Mouse (Mus musculus) embryonic facial prominence, embryonic 10.5 days (tissue): ENCODE results near the gene Chd6. TPM values are rescaled to one million over a fixed set of nuclear protein-coding genes. Genes with fewer than 3 reads are reported as not detected.
"Not testable (repeated sequence)": the region's sequence is repeated elsewhere in the genome, so short reads cannot be mapped to it uniquely, and the experiment has no call there.

Experiments used
- DNase-seq: peaks from one replicate; pipeline ENCODE4 v3.0.0-alpha.2; 2017; ENCODE audit warnings: low spot score
- H3K27ac ChIP-seq: fragments of 300-500 bp; sonication (generic); replicated peaks from 2 replicates; pipeline ENCODE4 v1.5.1; 2016; ENCODE audit warnings: mild to moderate bottlenecking
- H3K27me3 ChIP-seq: fragments of 300-500 bp; sonication (generic); replicated peaks from 2 replicates; pipeline ENCODE4 v1.6.1; 2016; ENCODE audit warnings: low read depth, mild to moderate bottlenecking; ENCODE audit not compliant: poor library complexity, severe bottlenecking
- H3K36me3 ChIP-seq: fragments of 300-500 bp; sonication (generic); replicated peaks from 2 replicates; pipeline ENCODE4 v1.6.1; 2016; ENCODE audit warnings: mild to moderate bottlenecking, moderate library complexity
- H3K4me1 ChIP-seq: fragments of 300-500 bp; sonication (generic); 2 replicates; pipeline ENCODE4 v1.6.1; 2016
- H3K4me3 ChIP-seq: fragments of 300-500 bp; sonication (generic); 2 replicates; pipeline ENCODE4 v1.5.1; 2016; ENCODE audit warnings: mild to moderate bottlenecking, moderate library complexity
- H3K9me3 ChIP-seq: fragments of 300-500 bp; sonication (generic); 2 replicates; pipeline ENCODE4 v1.6.1; 2016; ENCODE audit warnings: mild to moderate bottlenecking
- WGBS: fragments of 180-500 bp; shearing (Covaris S2); methylation state at CpG from one replicate; pipeline ENCODE4 v1.1.7; 2016; 5-methylcytosine and 5-hydroxymethylcytosine counted together
- polyA plus RNA-seq: library from polyadenylated mRNA; unstranded; fragments of >200 nt; fragmentation: Nextera tagmentation; extraction: Ambion mirVana; gene quantifications from 2 replicates; pipeline ENCODE4 v1.2.1, GENCODE M21; 2016

Chd6 gene
- polyA plus RNA-seq, 1 experiment from 2014 or later = 34.4 TPM

DNA sequence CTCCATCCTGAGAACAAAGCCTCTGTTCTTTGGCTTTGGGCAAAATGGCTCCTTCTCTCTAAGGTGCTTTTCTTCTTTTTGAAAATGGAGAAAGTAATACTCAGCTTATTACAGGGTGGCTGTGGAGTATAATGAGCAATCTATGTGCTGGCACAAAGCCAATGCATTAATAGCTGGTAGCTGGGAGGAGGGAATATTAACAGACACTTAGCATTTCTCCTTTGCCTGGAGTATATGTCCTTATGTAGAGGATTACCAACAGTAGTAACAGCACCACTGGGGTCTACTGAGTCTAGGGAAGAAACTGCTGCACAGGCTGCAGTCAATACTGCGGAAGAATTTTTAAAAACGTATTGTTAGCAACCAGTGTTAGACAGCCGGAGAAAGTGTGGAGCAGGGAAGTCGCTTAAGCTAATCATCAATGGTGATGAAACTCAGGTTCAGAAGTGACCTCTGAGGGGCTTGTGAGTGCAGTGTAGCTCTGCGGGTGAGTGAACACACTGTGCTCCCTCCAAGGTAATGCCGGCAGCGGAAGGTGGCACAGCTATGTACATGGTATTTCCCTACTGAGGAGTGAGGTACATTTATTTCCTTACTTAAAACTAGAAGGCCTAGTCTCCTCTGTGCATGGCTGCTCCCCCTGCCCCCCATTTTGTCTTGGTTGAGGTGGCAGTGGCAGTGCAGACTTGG lies 136.6 kb downstream of the Chd6 start:
- Histone ChIP-seq H3K36me3 (peaks cover 97% of the 10 kb centered on the region), H3K4me3 (no peak overlapping the region), H3K27me3 (no peaks in the 10 kb centered on the region), H3K27ac (no peak overlapping the region), H3K9me3 (no peaks in the 10 kb centered on the region), H3K4me1 (no peaks in the 10 kb centered on the region)
- 94% methylated on average over 7 of the region's 7 CpGs for WGBS
- DNase-seq = no peak

DNA sequence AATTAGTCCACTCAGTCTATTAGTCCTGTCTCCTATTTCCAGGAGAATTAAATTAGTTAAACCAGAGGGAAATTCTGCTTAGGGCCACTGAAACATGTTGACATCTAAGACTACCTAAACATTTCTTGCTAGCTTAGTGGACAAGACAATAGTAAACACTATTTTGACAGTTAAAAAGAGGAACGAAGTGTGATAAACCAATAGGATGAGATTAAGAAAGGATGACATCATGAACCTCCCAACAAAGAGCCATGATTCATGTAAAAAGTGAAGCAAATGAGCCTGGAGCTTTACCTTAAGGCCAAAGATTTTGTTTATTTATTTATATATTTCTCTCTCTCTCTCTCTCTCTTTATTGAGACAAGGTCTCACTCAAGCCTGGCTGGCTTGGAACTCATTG lies 146.7 kb downstream of the Chd6 start:
- Histone ChIP-seq H3K27me3 (no peaks in the 10 kb centered on the region), H3K9me3 (no peaks in the 10 kb centered on the region), H3K4me3 (no peak overlapping the region), H3K36me3 (peaks cover 97% of the 10 kb centered on the region), H3K4me1 (no peaks in the 10 kb centered on the region), H3K27ac (no peak overlapping the region)
- 90% methylated on average over 1 of the region's 1 CpGs for WGBS
- DNase-seq = no peak

DNA sequence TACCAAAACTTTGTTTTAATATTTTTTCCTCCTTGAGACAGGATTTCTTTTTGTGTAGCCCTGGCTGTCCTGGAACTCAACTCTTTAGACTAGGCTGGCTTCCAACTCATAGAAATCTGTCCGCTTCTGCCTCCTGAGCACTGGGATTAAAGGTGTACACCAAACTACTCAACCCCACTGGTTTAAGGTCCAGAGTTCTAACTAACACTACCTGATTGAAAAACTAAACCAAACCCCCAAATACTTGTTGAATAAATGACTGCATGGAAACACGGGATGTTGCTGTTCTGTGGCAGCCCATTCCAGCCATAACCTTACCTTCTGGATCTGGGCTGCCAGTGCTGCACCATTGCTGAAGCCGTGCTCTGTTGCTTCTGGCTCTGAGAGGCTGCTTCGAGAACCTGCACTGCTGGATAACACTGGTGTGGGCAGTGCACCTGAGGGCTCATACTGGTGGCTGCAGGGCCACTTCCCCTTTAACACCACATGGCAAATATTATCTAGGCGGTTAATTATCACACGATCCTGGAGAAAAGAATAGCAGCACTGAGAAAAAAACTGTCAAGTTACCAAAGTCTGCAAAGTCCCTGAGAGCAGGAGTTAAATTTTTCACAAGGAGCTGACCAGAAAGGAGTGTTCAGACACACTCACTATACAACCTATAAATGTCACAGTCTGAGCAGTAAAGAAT lies 147.8 kb downstream of the Chd6 start:
- 91% methylated on average over 6 of the region's 6 CpGs for WGBS
- H3K9me3 ChIP-seq = no peaks in the 10 kb centered on the region

DNA sequence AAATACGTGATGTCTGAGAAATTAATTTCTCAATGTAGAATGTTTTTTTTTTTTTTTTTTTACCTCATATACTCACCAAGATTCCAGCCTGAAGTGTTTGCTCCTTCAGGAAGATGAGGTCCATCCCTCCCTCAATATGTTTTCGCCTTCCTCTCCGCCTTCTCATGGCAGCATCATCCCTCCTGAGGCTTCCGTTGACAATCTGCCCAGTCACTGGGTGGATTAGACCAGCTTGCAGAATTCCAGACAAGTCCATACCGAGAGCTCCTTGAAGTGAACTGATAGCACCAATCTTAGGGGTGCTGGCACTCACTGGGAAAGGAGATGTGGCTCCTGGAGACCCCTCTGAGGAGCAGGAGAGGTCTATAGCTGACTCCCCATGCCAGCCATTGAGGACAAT lies 149.0 kb downstream of the Chd6 start:
- H3K9me3 ChIP-seq = no peaks in the 10 kb centered on the region
- no peaks in the 10 kb centered on the region for H3K27me3 ChIP-seq
- H3K4me3 ChIP-seq = no peak overlapping the region
- no peak overlapping the region for H3K27ac ChIP-seq
- H3K4me1 ChIP-seq = no peaks in the 10 kb centered on the region
- no peak for DNase-seq
- H3K36me3 ChIP-seq = peaks cover 97% of the 10 kb centered on the region
- 91% methylated on average over 5 of the region's 5 CpGs for WGBS

More for the DNA sequence above, 147.8 kb downstream of the Chd6 start:
- Histone ChIP-seq H3K4me1 (no peaks in the 10 kb centered on the region), H3K27ac (no peak overlapping the region), H3K4me3 (no peak overlapping the region), H3K27me3 (no peaks in the 10 kb centered on the region), H3K36me3 (peaks cover 97% of the 10 kb centered on the region)
- DNase-seq = no peak

DNA sequence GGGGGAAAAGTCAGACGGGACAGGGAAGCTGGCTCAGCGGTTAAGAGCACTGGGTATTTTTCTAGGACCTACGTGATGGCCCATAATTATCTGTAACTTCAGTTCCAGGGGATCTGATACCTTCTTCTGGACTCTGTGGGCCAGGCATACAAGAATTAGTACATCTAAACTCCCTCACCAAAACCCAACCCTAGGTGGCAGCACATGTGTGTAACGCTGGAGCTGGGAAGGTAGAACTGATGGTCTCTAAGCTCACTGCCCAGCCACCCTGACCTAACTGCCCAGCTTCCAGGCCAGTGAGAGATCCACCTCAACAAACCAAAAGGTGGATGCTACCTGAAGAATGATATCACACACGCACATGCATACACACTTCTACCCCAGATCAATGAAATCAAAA lies 150.1 kb downstream of the Chd6 start:
- Histone ChIP-seq H3K27ac (no peak overlapping the region), H3K27me3 (no peaks in the 10 kb centered on the region), H3K4me1 (no peaks in the 10 kb centered on the region), H3K9me3 (no peaks in the 10 kb centered on the region), H3K4me3 (no peak overlapping the region), H3K36me3 (peaks cover 97% of the 10 kb centered on the region)
- no peak for DNase-seq
- WGBS = 90% methylated on average over 5 of the region's 5 CpGs

DNA sequence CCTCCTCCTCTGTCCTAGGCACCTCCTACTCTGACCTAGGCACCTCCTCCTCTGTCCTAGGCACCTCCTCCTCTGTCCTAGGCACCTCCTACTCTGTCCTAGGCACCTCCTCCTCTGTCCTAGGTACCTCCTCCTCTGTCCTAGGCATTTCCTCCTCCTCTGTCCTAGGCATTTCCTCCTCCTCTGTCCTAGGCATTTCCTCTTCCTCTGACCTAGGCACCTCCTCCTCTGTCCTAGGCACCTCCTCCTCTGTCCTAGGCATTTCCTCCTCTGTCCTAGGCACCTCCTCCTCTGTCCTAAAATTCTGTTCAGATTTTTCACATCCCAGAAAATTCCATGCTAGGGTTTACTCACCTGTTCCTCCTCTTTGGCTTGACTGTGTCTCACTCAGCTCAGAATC lies 151.1 kb downstream of the Chd6 start:
- peaks cover 97% of the 10 kb centered on the region for H3K36me3 ChIP-seq
- not testable (repeated sequence) for H3K4me1 ChIP-seq, H3K4me3 ChIP-seq, DNase-seq, H3K27me3 ChIP-seq, H3K9me3 ChIP-seq, H3K27ac ChIP-seq

GRCm38 (mm10) chr2:160957307-160957706 lies 151.6 kb downstream of the Chd6 start:
- H3K27ac ChIP-seq, H3K4me1 ChIP-seq, H3K4me3 ChIP-seq, H3K9me3 ChIP-seq, H3K27me3 ChIP-seq, DNase-seq: not testable (repeated sequence)
- H3K36me3 ChIP-seq = peaks cover 95% of the 10 kb centered on the region

GRCm38 (mm10) chr2:160955331-160955730 lies 153.5 kb downstream of the Chd6 start:
- 78% methylated on average over 7 of the region's 7 CpGs for WGBS
- Histone ChIP-seq H3K27me3 (no peaks in the 10 kb centered on the region), H3K4me3 (no peak overlapping the region), H3K4me1 (no peaks in the 10 kb centered on the region), H3K36me3 (peaks cover 95% of the 10 kb centered on the region), H3K27ac (no peak overlapping the region), H3K9me3 (no peaks in the 10 kb centered on the region)
- no peak for DNase-seq

DNA sequence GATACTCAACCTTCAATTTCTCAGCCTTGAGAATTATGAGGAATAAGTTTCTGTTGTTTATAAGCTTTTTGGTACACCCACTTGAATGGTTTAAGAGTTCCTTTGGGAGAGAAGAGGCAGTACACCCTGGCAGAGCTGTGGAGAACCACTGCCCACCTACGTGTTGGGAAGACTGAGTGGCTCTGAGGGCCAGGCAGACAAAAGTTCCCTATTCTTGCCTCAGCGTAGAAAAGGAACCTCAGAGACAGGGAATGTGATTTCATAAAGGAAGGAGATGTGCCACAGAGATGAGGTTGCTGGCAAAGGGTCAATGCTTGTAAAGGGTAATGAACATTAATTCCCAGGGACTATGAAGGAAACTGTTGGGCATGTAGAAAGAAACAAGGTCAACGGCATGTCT lies 154.3 kb downstream of the Chd6 start:
- no peak overlapping the region for H3K4me3 ChIP-seq
- no peaks in the 10 kb centered on the region for H3K4me1 ChIP-seq
- no peak for DNase-seq
- WGBS = 92% methylated on average over 3 of the region's 3 CpGs
- H3K36me3 ChIP-seq = peaks cover 95% of the 10 kb centered on the region
- no peaks in the 10 kb centered on the region for H3K9me3 ChIP-seq
- H3K27me3 ChIP-seq = no peaks in the 10 kb centered on the region
- H3K27ac ChIP-seq = no peak overlapping the region

DNA sequence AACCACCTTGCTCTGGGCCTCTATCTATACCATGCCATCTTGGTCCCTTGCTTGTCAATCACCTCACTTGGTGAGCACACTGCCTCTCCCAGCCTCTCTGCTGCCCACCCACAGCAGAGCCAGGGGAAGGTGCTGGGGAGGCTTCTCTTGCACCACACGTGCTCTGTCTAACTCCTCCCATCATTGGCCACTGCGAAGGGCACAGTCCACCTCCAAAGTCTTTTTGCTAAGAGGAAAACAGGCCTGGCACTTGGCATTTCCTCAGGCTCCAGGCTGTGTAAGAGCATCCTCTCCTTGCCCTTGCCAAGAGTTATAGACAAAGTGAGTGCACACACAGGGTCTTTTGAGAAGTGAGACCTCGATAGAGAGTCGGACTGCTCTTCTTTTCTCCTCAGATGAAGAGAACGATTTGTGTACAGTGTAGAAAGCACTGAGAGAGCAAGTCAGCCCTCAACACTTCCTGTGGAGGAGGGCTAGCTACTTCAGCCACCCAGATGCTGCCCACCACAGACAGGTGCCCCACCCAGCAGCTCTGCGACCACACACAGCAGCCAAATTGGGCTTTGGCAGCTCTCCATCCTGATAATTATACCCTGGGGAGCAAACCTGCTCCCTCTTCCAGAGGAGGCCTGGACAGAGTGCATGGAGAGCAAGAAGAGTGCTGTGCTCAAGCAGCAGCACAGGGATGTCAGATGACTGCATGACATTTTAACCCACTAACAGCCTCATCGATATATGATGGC lies 155.6 kb downstream of the Chd6 start:
- Histone ChIP-seq H3K36me3 (peaks cover 96% of the 10 kb centered on the region), H3K9me3 (no peaks in the 10 kb centered on the region), H3K27me3 (no peaks in the 10 kb centered on the region), H3K4me3 (no peak overlapping the region), H3K4me1 (no peaks in the 10 kb centered on the region), H3K27ac (no peak overlapping the region)
- WGBS = 89% methylated on average over 7 of the region's 7 CpGs
- no peak for DNase-seq

DNA sequence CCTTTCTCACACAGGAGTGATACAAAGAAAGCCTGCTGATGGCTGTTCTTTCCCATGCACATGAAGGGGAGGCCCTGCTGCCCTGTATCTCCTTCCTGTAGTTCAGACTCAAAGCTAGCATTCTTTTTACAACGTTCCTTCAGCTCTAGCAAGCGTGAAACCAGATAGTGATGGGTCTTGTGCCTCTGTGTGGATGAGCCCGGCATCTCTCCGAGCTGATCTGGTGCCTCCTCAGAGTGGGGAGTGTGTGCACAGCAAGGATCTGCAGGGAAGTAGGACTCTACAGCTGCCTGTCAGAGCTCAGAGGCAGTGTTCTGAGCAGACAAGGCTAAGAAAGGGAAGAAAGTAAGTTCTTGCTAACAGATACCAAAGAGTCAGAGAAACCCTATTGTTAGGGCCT lies 157.3 kb downstream of the Chd6 start:
- 82% methylated on average over 4 of the region's 4 CpGs for WGBS
- H3K4me3 ChIP-seq = no peak overlapping the region
- peaks cover 92% of the 10 kb centered on the region for H3K36me3 ChIP-seq
- no peaks in the 10 kb centered on the region for H3K4me1 ChIP-seq
- H3K27me3 ChIP-seq = no peaks in the 10 kb centered on the region
- no peak overlapping the region for H3K27ac ChIP-seq
- H3K9me3 ChIP-seq = no peaks in the 10 kb centered on the region
- no peak for DNase-seq

GRCm38 (mm10) chr2:160942443-160942842 lies 166.4 kb downstream of the Chd6 start:
- WGBS = 64% methylated on average over 3 of the region's 3 CpGs
- H3K27ac ChIP-seq = no peak overlapping the region
- no peak for DNase-seq
- no peak overlapping the region for H3K4me3 ChIP-seq
- peaks cover 11% of the 10 kb centered on the region; the same call in 1 of the 2 replicates for H3K4me1 ChIP-seq
- H3K27me3 ChIP-seq = no peaks in the 10 kb centered on the region
- H3K9me3 ChIP-seq = no peaks in the 10 kb centered on the region
- H3K36me3 ChIP-seq = peaks cover 24% of the 10 kb centered on the region
